Mouse (Mus musculus) B cell, adult (primary cell): ENCODE data around the gene Slc25a4. TPM values are rescaled to one million over a fixed set of nuclear protein-coding genes. Genes with fewer than 3 reads are reported as not detected.

Experiments used
- total RNA-seq: library from RNA; stranded (reverse); gene quantifications from 4 replicates; pipeline ENCODE4 v1.2.4, GENCODE M21; 2023; ENCODE audit not compliant: inconsistent age

Gene Slc25a4
- 59.6 to 68.9 TPM (median 65.3 TPM) in 4 replicates for total RNA-seq

GRCm38 (mm10) chr8:46210404-46211315 is at the start of gene Slc25a4:
Gene Slc25a4 (minus strand): TSS chr8:46211284.

Other genes starting within 250 kb of the Slc25a4 start
- 6.0 to 7.4 TPM (median 6.4 TPM) in 4 replicates for gene 1700029J07Rik, start 236.0 kb downstream of the Slc25a4 start, total RNA-seq
- gene Ufsp2, start 235.8 kb downstream of the Slc25a4 start, total RNA-seq = 21.9 to 23.8 TPM (median 22.8 TPM) in 4 replicates
- 0.24 to 0.39 TPM in 2 of 4 replicates, not detected in the others for gene Lrp2bp, start 212.0 kb downstream of the Slc25a4 start, total RNA-seq
- gene Ankrd37, start 205.6 kb downstream of the Slc25a4 start, total RNA-seq = 9.4 to 14.8 TPM (median 12.5 TPM) in 4 replicates
- gene Cfap97, start 59.5 kb downstream of the Slc25a4 start, total RNA-seq = 22.1 to 29.0 TPM (median 26.7 TPM) in 4 replicates
- gene Snx25, start 59.1 kb downstream of the Slc25a4 start, total RNA-seq = 38.6 to 43.5 TPM (median 41.1 TPM) in 4 replicates
- not detected in 4 replicates for gene Helt, start 83.4 kb upstream of the Slc25a4 start, total RNA-seq